Mouse (Mus musculus) midbrain, embryonic 11.5 days (tissue): Measurements from ENCODE around the gene Nlrc3. TPM values are rescaled to one million over a fixed set of nuclear protein-coding genes. Genes with fewer than 3 reads are reported as not detected.
A peak's percentile ranks its signal among the peaks of the same experiment; 100 is the strongest.

Experiments
- ATAC-seq: fragments of 200-750 bp; cut with Nextera tagmentation; 2 replicates; pipeline ENCODE4 v1.8.0; 2017; ENCODE audit warnings: moderate TSS enrichment, moderate library complexity; ENCODE audit not compliant: low FRiP score
- DNase-seq: peaks from one replicate; pipeline ENCODE4 v3.0.0; 2015; ENCODE audit warnings: low spot score; ENCODE audit errors: missing footprints
- H3K27ac ChIP-seq: fragments of 300-500 bp; sonication (generic); 2 replicates; pipeline ENCODE4 v1.5.1; 2014; ENCODE audit warnings: low read depth, low read length
- H3K27me3 ChIP-seq: fragments of 300-500 bp; sonication (generic); 2 replicates; pipeline ENCODE4 v1.6.1; 2014; ENCODE audit warnings: mild to moderate bottlenecking, low read length, moderate library complexity, mixed read lengths; ENCODE audit not compliant: control insufficient read depth, insufficient read depth
- H3K36me3 ChIP-seq: fragments of 300-500 bp; sonication (generic); 2 replicates; pipeline ENCODE4 v1.6.1; 2014; ENCODE audit warnings: mild to moderate bottlenecking, low read length, moderate library complexity, mixed read lengths; ENCODE audit not compliant: control insufficient read depth, insufficient read depth
- H3K4me1 ChIP-seq: fragments of 300-500 bp; sonication (generic); 2 replicates; pipeline ENCODE4 v1.6.1; 2014; ENCODE audit warnings: low read length; ENCODE audit not compliant: control insufficient read depth, insufficient read depth
- H3K4me2 ChIP-seq: fragments of 300-500 bp; sonication (generic); 2 replicates; pipeline ENCODE4 v1.6.1; 2014; ENCODE audit warnings: mild to moderate bottlenecking, moderate library complexity
- H3K4me3 ChIP-seq: fragments of 300-500 bp; sonication (generic); 2 replicates; pipeline ENCODE4 v1.5.1; 2014; ENCODE audit warnings: low read depth, low read length
- H3K9ac ChIP-seq: fragments of 300-500 bp; sonication (generic); 2 replicates; pipeline ENCODE4 v1.6.1; 2014; ENCODE audit warnings: low read length
- H3K9me3 ChIP-seq: fragments of 300-500 bp; sonication (generic); 2 replicates; pipeline ENCODE4 v1.6.1; 2016; ENCODE audit warnings: low read length; ENCODE audit not compliant: control insufficient read depth
- WGBS: fragments of 180-500 bp; shearing (Covaris S2); extraction: QIAGEN DNeasy Blood & Tissue Kit; methylation state at CpG from one replicate; pipeline ENCODE4 v1.1.7; 2014; 5-methylcytosine and 5-hydroxymethylcytosine counted together
- microRNA-seq: library from miRNA; unstranded; fragments of <30 nt; microRNA quantifications from one replicate; pipeline ENCODE4, GENCODE M21; 2017
- polyA plus RNA-seq: library from polyadenylated mRNA; unstranded; fragments of >200 nt; fragmentation: Nextera tagmentation; extraction: Ambion mirVana; gene quantifications from 2 replicates; pipeline ENCODE4 v1.2.1, GENCODE M21; 2014

Gene Nlrc3
- polyA plus RNA-seq, 1 experiment from 2014 or later = 0.97 TPM

DNA sequence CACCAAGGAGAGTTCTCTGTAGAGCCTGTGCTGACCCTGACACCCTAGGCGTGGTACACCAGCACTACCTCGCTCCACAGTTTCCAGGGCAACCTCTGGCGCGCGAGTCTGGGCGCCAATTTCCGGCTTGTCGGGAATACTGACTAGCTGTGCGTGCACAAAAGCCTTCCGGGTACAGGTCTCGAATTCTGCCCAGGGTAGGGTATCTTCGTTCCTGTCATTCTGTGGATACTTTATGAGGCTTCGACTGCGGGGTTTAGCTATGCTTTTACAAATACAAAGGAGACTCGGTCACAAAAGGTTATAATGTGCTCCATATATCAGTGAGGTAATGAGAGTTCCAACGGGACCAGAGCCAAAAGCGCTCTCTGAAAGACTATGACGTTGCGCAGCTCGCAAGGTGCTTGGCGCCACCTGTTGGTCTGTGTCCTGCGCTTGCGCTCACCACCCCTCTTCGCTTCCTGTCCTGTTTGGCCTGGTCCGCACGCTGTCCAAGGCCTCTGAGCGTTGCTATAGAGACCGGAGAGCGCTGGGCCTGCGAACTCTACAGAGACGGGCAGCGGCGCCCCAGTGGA lies 67.8 kb downstream of the Nlrc3 start, which contains the start of the genes 1700037C18Rik and Cluap1:
Gene 1700037C18Rik, minus strand, starts transcription at position 153 of the 575 bp plus-strand sequence.
Gene Cluap1, plus strand, starts transcription at position 265 of the 575 bp plus-strand sequence.
- WGBS = under 1% methylated on average over 33 of the region's 33 CpGs
- H3K4me1 ChIP-seq = peaks cover 7% of the 10 kb centered on the region
- H3K9ac ChIP-seq = peak within 1 kb of the TSS; percentile 70
- H3K27me3 ChIP-seq = no peaks in the 10 kb centered on the region
- H3K9me3 ChIP-seq = no peaks in the 10 kb centered on the region
- ATAC-seq (peak; percentile 99), DNase-seq (peak; percentile 99)
- peaks cover 2% of the 10 kb centered on the region; the same call in 1 of the 2 replicates for H3K36me3 ChIP-seq
- peak within 1 kb of the TSS; percentile 78 for H3K4me2 ChIP-seq
- peak within 1 kb of the TSS; percentile 35; the same call in 1 of the 2 replicates for H3K27ac ChIP-seq
- peak within 1 kb of the TSS; percentile 56 for H3K4me3 ChIP-seq

DNA sequence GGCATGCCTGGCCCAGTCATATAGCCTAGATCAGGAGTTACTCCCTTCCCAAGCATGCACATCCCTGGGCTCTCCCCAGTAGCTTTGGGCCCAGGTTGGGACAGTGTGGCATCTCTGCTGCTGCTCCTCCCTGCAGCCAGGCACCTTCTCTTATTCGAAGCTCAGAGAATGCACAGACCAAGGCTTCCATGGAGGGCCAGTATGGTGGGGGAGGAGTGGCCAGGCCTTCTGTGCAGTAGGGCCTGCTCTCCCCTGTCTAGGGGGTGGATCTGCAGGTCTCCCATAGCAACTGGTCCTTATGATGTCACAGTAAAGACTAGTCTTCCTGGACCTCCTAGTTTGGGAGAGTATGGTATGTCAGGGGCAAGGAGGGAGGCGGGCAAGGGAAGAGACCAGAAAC lies 69.0 kb downstream of the Nlrc3 start:
- 0 out of 2 replicates have a peak overlapping the region, but pooled peaks have one; percentile 12 for H3K9ac ChIP-seq
- peaks cover 7% of the 10 kb centered on the region for H3K4me1 ChIP-seq
- H3K27ac ChIP-seq = no peak overlapping the region
- WGBS = 77% methylated on average over 2 of the region's 2 CpGs
- no peak overlapping the region for H3K4me3 ChIP-seq
- ATAC-seq (no peak), DNase-seq (no peak)
- H3K36me3 ChIP-seq = peaks cover 2% of the 10 kb centered on the region; the same call in 1 of the 2 replicates
- H3K4me2 ChIP-seq = no peak overlapping the region
- no peaks in the 10 kb centered on the region for H3K9me3 ChIP-seq
- H3K27me3 ChIP-seq = no peaks in the 10 kb centered on the region

DNA sequence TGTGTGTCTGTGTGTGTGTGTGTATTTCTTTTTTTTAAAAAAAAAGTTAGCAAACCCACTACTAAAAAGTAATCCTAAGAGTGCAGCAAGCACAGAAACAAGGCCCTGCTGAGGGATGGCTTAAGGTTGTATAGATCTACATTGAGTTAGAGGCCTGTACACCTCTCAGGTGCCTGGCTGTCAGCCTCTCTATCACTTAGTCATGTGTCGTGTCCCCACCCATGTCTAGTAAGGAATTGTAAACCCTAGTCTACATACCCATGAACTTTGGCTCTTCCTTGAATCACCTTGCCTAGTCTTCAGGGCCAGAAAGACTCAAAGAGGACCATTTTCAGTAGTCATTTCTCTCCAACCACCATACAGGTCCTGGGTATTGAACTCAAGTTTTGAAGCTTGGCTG lies 79.9 kb downstream of the Nlrc3 start:
- Histone ChIP-seq H3K4me3 (no peak overlapping the region), H3K9ac (no peak overlapping the region), H3K4me1 (no peaks in the 10 kb centered on the region), H3K27me3 (no peaks in the 10 kb centered on the region), H3K9me3 (no peaks in the 10 kb centered on the region), H3K36me3 (peaks cover 4% of the 10 kb centered on the region; the same call in 1 of the 2 replicates), H3K4me2 (no peak overlapping the region), H3K27ac (no peak overlapping the region)
- DNase-seq = no peak
- ATAC-seq = no peak
- WGBS = 82% methylated on average over 1 of the region's 1 CpGs

DNA sequence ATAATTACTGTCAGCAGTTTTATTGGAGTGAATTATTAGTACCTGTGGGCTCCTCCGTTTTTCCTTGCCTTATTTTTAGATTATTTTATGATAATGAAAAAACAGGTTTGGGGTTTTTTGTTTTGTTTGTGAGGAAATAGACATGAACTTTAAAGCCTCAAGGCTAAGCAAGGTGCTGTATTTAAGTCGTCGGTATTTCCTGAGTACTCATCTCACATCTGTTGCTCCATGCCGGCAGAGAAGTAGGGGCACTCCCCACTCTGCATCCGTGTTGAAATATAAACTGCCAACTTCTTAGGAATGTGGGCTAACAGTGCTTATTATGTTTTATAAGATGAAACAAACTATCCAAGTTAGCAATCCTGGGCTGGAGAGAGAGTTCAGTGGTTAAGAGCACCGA lies 80.4 kb downstream of the Nlrc3 start:
- Histone ChIP-seq H3K9me3 (no peaks in the 10 kb centered on the region), H3K4me2 (no peak overlapping the region), H3K4me3 (no peak overlapping the region), H3K9ac (no peak overlapping the region), H3K4me1 (no peaks in the 10 kb centered on the region), H3K27ac (no peak overlapping the region), H3K27me3 (no peaks in the 10 kb centered on the region), H3K36me3 (peaks cover 4% of the 10 kb centered on the region; the same call in 1 of the 2 replicates)
- 90% methylated on average over 6 of the region's 6 CpGs for WGBS
- DNase-seq (no peak), ATAC-seq (no peak)

DNA sequence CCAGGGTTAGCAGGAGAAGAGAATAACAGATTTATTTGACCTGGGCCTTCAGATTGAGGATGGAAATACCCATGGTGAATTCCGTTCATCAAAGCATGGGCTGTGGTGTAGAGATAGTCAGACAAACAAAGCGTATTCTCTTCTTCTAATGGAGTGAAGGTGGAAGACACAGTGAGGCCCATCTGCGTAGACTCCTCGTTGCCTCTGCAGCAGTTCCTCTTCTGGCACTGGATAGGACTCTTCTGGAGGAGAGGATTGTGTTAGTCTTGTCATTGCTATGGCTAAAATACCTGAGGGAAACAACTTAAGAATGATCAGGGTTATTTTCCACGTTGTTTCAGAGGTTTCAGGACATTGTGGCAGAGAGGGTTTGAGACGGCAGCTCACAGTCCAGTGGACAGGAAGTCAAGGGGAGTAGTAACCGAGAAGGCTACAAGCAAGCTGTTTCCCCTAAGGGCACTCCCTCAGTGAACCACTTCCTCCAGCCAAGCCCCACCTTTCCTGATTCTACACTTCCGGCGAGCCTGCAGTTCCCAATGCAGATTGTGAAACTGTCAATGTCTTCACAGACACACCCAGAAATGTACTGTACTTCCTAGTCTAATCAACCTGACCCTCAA lies 81.1 kb downstream of the Nlrc3 start:
- ATAC-seq (no peak), DNase-seq (no peak)
- Histone ChIP-seq H3K4me3 (no peak overlapping the region), H3K36me3 (peaks cover 4% of the 10 kb centered on the region; the same call in 1 of the 2 replicates), H3K27ac (no peak overlapping the region), H3K9ac (no peak overlapping the region), H3K27me3 (no peaks in the 10 kb centered on the region), H3K4me1 (no peaks in the 10 kb centered on the region), H3K9me3 (no peaks in the 10 kb centered on the region), H3K4me2 (no peak overlapping the region)
- WGBS = 83% methylated on average over 9 of the region's 9 CpGs

Small RNA genes lying within 50 kb of the gene (microRNA-seq; reads per million reads assigned to microRNA genes)
- not detected for gene Gm23493

Other genes with a start within 250 kb of the Nlrc3 start
- gene Zfp263, start 232.5 kb downstream of the Nlrc3 start, polyA plus RNA-seq = 27.2 and 32.1 TPM in 2 replicates
- gene Olfr15, start 145.8 kb downstream of the Nlrc3 start, polyA plus RNA-seq = not detected in 2 replicates
- gene Zfp174, start 129.4 kb downstream of the Nlrc3 start, polyA plus RNA-seq = 1.3 and 1.6 TPM in 2 replicates
- gene Naa60, start 104.3 kb downstream of the Nlrc3 start, polyA plus RNA-seq = 62.6 and 64.0 TPM in 2 replicates
- 9.3 and 9.5 TPM in 2 replicates for gene Zfp597, start 92.1 kb downstream of the Nlrc3 start, polyA plus RNA-seq
- gene Gm20695, start 92.0 kb downstream of the Nlrc3 start, polyA plus RNA-seq = 2.1 and 4.4 TPM in 2 replicates
- 4.4 and 4.8 TPM in 2 replicates for gene 1700037C18Rik, start 67.9 kb downstream of the Nlrc3 start, polyA plus RNA-seq
- gene Cluap1, start 67.8 kb downstream of the Nlrc3 start, polyA plus RNA-seq = 24.8 and 25.3 TPM in 2 replicates
- gene Slx4, start 27.1 kb upstream of the Nlrc3 start, polyA plus RNA-seq = 25.1 TPM in 2 replicates
- gene Dnase1, start 60.3 kb upstream of the Nlrc3 start, polyA plus RNA-seq = 4.6 and 5.8 TPM in 2 replicates
- 74.5 and 77.0 TPM in 2 replicates for gene Trap1, start 101.2 kb upstream of the Nlrc3 start, polyA plus RNA-seq
- gene Crebbp, start 237.4 kb upstream of the Nlrc3 start, polyA plus RNA-seq = 30.8 and 32.7 TPM in 2 replicates